Mouse (Mus musculus) heart, postnatal 10 days (tissue): ENCODE measurements around the gene Thy1. TPM values are rescaled to one million over a fixed set of nuclear protein-coding genes. Genes with fewer than 3 reads are reported as not detected.

Experiments
- DNase-seq, 2 experiments: peaks; one replicate each; pipeline ENCODE4 v3.0.0; 2021
- intact Hi-C: fragments of 180-260 bp; cut with DNase I; formaldehyde crosslinking; loops from one replicate; pipeline ENCODE4 v1.15.1; 2025
- total RNA-seq, 2 experiments: library from RNA; stranded (reverse); gene quantifications; 2 replicates each; pipeline ENCODE4 v1.2.3; 2021

The Thy1 gene
- total RNA-seq, 2 experiments from 2014 or later: 31.3 to 32.3 TPM

- intact Hi-C loops: no loop called here
- DNase-seq: no peak
These were observed 9.9 kb upstream of the Thy1 start for GRCm38 (mm10) chr9:44033317-44033716.

GRCm38 (mm10) chr9:44033957-44034727 lies 9.0 kb upstream of the Thy1 start:
- intact Hi-C loops: no loop called here
- no peak for DNase-seq

GRCm38 (mm10) chr9:44037106-44037505 lies 6.1 kb upstream of the Thy1 start:
- DNase-seq: no peak
- intact Hi-C loops: no loop called here

- DNase-seq: no peak
- intact Hi-C loops: no loop called here
These were observed 1.4 kb upstream of the Thy1 start for GRCm38 (mm10) chr9:44041511-44042395.

- intact Hi-C loops: no loop called here
- DNase-seq: no peak
These were observed 846 bp upstream of the Thy1 start for GRCm38 (mm10) chr9:44042396-44042680.

GRCm38 (mm10) chr9:44043708-44044425 lies 683 bp downstream of the Thy1 start:
- DNase-seq: no peak
- intact Hi-C loops: no loop called here

GRCm38 (mm10) chr9:44044426-44045157 lies 1.4 kb downstream of the Thy1 start:
- DNase-seq: no peak
- intact Hi-C loops: no loop called here

GRCm38 (mm10) chr9:44045158-44045883 lies 2.1 kb downstream of the Thy1 start:
- no peak for DNase-seq
- intact Hi-C loops: no loop called here

- intact Hi-C loops: no loop called here
- no peak for DNase-seq
These were observed 2.7 kb downstream of the Thy1 start for GRCm38 (mm10) chr9:44045884-44046272.

- intact Hi-C loops: no loop called here
- DNase-seq: no peak
These were observed 3.2 kb downstream of the Thy1 start for GRCm38 (mm10) chr9:44046426-44046825.

- no peak for DNase-seq
- intact Hi-C loops: no loop called here
These were observed 3.9 kb downstream of the Thy1 start for GRCm38 (mm10) chr9:44047071-44047470.

GRCm38 (mm10) chr9:44047571-44048490 lies 4.6 kb downstream of the Thy1 start:
- no peak for DNase-seq
- intact Hi-C loops: no loop called here

GRCm38 (mm10) chr9:44048541-44049380 lies 5.6 kb downstream of the Thy1 start:
- intact Hi-C loops: no loop called here
- no peak for DNase-seq

- intact Hi-C loops: no loop called here
- no peak for DNase-seq
These were observed 6.4 kb downstream of the Thy1 start for GRCm38 (mm10) chr9:44049381-44050165.

- intact Hi-C loops: no loop called here
- no peak for DNase-seq
These were observed 9.7 kb downstream of the Thy1 start for GRCm38 (mm10) chr9:44052855-44053254.

- no peak for DNase-seq
- intact Hi-C loops: no loop called here
These were observed 10.8 kb downstream of the Thy1 start for GRCm38 (mm10) chr9:44053936-44054335.

GRCm38 (mm10) chr9:44058606-44059005 lies 15.4 kb downstream of the Thy1 start:
- no peak for DNase-seq
- intact Hi-C loops: no loop called here
